Mouse (Mus musculus) urinary bladder, postnatal 14 days (tissue): Measurements from ENCODE around the gene Etl4.
A peak's percentile ranks its signal among the peaks of the same experiment; 100 is the strongest.

Experiments
- DNase-seq: peaks from one replicate; pipeline ENCODE4 v3.0.0; 2021; ENCODE audit warnings: low spot score

Etl4 gene

GRCm38 (mm10) chr2:20764566-20765090 is 855.0 kb downstream of the Etl4 start:
- DNase-seq: no peak

- no peak for DNase-seq
Observed at GRCm38 (mm10) chr2:20768681-20769080, 859.1 kb downstream of the Etl4 start.

- DNase-seq: no peak
Observed at GRCm38 (mm10) chr2:20770171-20770570, 860.6 kb downstream of the Etl4 start.

GRCm38 (mm10) chr2:20774462-20774861 is 864.9 kb downstream of the Etl4 start:
- DNase-seq: no peak

- DNase-seq: no peak
Observed at GRCm38 (mm10) chr2:20776171-20776704, 866.7 kb downstream of the Etl4 start.

- DNase-seq: peak; percentile 49
Observed at GRCm38 (mm10) chr2:20777931-20778330, 868.4 kb downstream of the Etl4 start.

GRCm38 (mm10) chr2:20779484-20780381 is 870.2 kb downstream of the Etl4 start:
- DNase-seq: peak; percentile 63

- DNase-seq: no peak
Observed at GRCm38 (mm10) chr2:20801236-20801890, 891.8 kb downstream of the Etl4 start.

GRCm38 (mm10) chr2:20811506-20811905 is 901.9 kb downstream of the Etl4 start:
- peak; percentile 5 for DNase-seq

- no peak for DNase-seq
Observed at GRCm38 (mm10) chr2:20813986-20814385, 904.4 kb downstream of the Etl4 start.

- DNase-seq: no peak
Observed at GRCm38 (mm10) chr2:20818226-20818625, 908.6 kb downstream of the Etl4 start.

GRCm38 (mm10) chr2:20826258-20826657 is 916.7 kb downstream of the Etl4 start:
- no peak for DNase-seq

- DNase-seq: no peak
Observed at GRCm38 (mm10) chr2:20830882-20831281, 921.3 kb downstream of the Etl4 start.

GRCm38 (mm10) chr2:20831608-20832406 is 922.2 kb downstream of the Etl4 start:
- no peak for DNase-seq

GRCm38 (mm10) chr2:20849346-20849745 is 939.8 kb downstream of the Etl4 start:
- DNase-seq: no peak
